Mouse (Mus musculus) ES-E14 (cell line): ENCODE measurements around the gene Rsg1. TPM values are rescaled to one million over a fixed set of nuclear protein-coding genes. Genes with fewer than 3 reads are reported as not detected.

Source experiments
- DNase-seq: peaks from one replicate; pipeline ENCODE4 v3.0.0-alpha.2; 2013; ENCODE audit warnings: low read depth, low spot score
- H3K27ac ChIP-seq: 2 replicates; pipeline ENCODE4 v1.5.1; 2012; ENCODE audit warnings: low read depth, mild to moderate bottlenecking, low read length, moderate library complexity, mixed read lengths; ENCODE audit not compliant: poor library complexity, insufficient read depth, severe bottlenecking
- H3K36me3 ChIP-seq: 2 replicates; pipeline ENCODE4 v1.6.1; 2012; ENCODE audit warnings: mild to moderate bottlenecking, low read length, moderate library complexity, mixed read lengths; ENCODE audit not compliant: control insufficient read depth, poor library complexity, insufficient read depth, severe bottlenecking
- H3K4me1 ChIP-seq, 2 experiments: fragments of 150-350 bp in 1 of 2; sonication (generic) in 1 of 2; 2 replicates each; pipeline ENCODE4 v1.6.1; 2012; ENCODE audit warnings: low read length in 2 of 2, mild to moderate bottlenecking in 1 of 2, mixed read lengths in 1 of 2; ENCODE audit not compliant: control insufficient read depth in 2 of 2, insufficient read depth in 2 of 2, poor library complexity in 1 of 2
- H3K4me3 ChIP-seq, 2 experiments: fragments of 150-350 bp in 1 of 2; sonication (generic) in 1 of 2; 2 replicates each; pipeline ENCODE4 v1.5.1; 2012; ENCODE audit warnings: low read length in 2 of 2, low read depth in 1 of 2, mild to moderate bottlenecking in 1 of 2, mixed read lengths in 1 of 2; ENCODE audit not compliant: insufficient read depth in 1 of 2, poor library complexity in 1 of 2, severe bottlenecking in 1 of 2
- H3K9ac ChIP-seq: 2 replicates; pipeline ENCODE4 v1.6.1; 2012; ENCODE audit warnings: low read depth, mild to moderate bottlenecking, low read length, mixed read lengths; ENCODE audit not compliant: poor library complexity, insufficient read depth, severe bottlenecking
- H3K9me3 ChIP-seq: fragments of 150-350 bp; sonication (generic); 2 replicates; pipeline ENCODE4 v1.6.1; 2012; ENCODE audit warnings: low read depth, mild to moderate bottlenecking, low read length; ENCODE audit not compliant: control insufficient read depth, insufficient read depth
- CHD2 ChIP-seq: IDR thresholded peaks from 2 replicates; pipeline ENCODE4 v1.6.1; 2014; ENCODE audit warnings: mild to moderate bottlenecking, low read depth, low read length, inconsistent platforms
- HCFC1 ChIP-seq: IDR thresholded peaks from 2 replicates; pipeline ENCODE4 v1.6.1; 2012; ENCODE audit warnings: low read length, inconsistent platforms, borderline replicate concordance; ENCODE audit not compliant: insufficient read depth
- MAFK ChIP-seq: IDR thresholded peaks from 2 replicates; pipeline ENCODE4 v1.6.1; 2014; ENCODE audit warnings: mild to moderate bottlenecking, low read depth, low read length, inconsistent platforms; ENCODE audit not compliant: insufficient read depth
- ZC3H11A ChIP-seq: IDR thresholded peaks from 2 replicates; pipeline ENCODE4 v1.6.1; 2012; ENCODE audit warnings: low read depth, mild to moderate bottlenecking, inconsistent platforms, low read length, borderline replicate concordance
- ZNF384 ChIP-seq: IDR thresholded peaks from 2 replicates; pipeline ENCODE4 v1.6.1; 2012; ENCODE audit warnings: low read depth, low read length, inconsistent platforms
- in situ Hi-C, 2 experiments: fragments of 600-800 bp; cut with MboI; formaldehyde crosslinking; loops; one replicate each; pipeline ENCODE4 v1.15.1; 2025; ENCODE audit warnings: low sequenced_read_pairs in 2 of 2, inconsistent platforms in 1 of 2; ENCODE audit not compliant: unreplicated experiment in 2 of 2
- total RNA-seq: library from RNA; depleted of rRNA; stranded (reverse); fragments of 300-350 nt; gene quantifications from 2 replicates; pipeline ENCODE4 v1.2.3, GENCODE M21; 2012

Rsg1 gene
- total RNA-seq, 1 experiment, result 2.9 TPM

DNA sequence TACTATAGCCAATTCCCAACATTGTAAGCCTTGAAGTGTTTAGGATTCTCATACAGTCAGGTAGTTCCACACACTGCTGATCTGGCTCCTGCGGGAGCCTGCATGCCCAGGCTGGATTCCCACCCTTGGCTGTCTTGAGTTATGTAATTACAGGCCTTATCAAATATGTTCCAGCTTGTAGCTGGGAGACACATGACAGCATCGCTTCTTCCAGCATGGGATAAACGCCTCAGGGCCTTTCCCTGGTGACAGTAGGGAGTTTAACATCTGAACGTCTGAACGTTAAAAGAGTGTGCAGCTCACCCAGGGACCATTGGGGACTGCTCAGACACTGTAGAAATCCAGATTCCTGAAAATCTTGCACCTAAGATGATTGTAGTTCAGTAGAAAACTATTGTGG, 38.0 kb upstream of the Rsg1 start:
- TF ChIP-seq MAFK (no peak), HCFC1 (no peak), ZC3H11A (no peak), ZNF384 (no peak), CHD2 (no peak)
- H3K9ac ChIP-seq, result no peak overlapping the region
- no peaks in the 10 kb centered on the region for H3K9me3 ChIP-seq
- no peak for DNase-seq
- no peak overlapping the region for H3K27ac ChIP-seq
- H3K4me1 ChIP-seq, result no peaks in the 10 kb centered on the region
- in situ Hi-C loops, result no loop called here
- no peak overlapping the region for H3K4me3 ChIP-seq
- peaks cover 29% of the 10 kb centered on the region for H3K36me3 ChIP-seq

DNA sequence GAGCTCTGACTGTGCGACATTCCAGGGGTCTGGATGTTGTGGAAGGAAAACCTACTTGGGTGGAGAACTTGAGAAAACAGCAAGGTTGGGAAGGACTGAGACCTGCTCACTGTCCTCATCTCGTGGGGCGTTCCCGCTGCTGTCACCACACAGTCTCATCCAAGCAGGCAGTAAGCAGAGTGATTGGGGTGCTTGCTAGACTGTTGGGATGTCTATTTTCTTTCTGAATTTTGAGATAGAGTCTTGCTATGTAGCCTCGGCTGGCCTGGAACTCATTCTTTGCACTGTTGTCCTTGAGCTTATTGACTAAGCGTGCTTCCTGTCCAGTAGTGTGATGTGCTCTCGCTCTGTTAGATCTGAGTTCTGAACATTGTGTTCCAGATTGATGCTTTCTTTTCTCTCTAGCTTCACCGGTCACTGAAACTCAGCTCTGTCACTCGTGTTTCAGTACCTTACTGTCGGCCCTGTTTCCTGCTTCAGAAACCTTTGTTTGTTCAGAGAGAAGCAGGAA, 37.4 kb upstream of the Rsg1 start:
- Histone ChIP-seq H3K27ac (no peak overlapping the region), H3K36me3 (peaks cover 24% of the 10 kb centered on the region), H3K4me3 (no peak overlapping the region), H3K9ac (no peak overlapping the region), H3K9me3 (no peaks in the 10 kb centered on the region), H3K4me1 (no peaks in the 10 kb centered on the region)
- in situ Hi-C loops, result no loop called here
- TF ChIP-seq MAFK, result no peak
- TF ChIP-seq CHD2, result no peak
- TF ChIP-seq ZNF384, result no peak
- TF ChIP-seq ZC3H11A, result no peak
- no peak for TF ChIP-seq HCFC1
- no peak for DNase-seq

DNA sequence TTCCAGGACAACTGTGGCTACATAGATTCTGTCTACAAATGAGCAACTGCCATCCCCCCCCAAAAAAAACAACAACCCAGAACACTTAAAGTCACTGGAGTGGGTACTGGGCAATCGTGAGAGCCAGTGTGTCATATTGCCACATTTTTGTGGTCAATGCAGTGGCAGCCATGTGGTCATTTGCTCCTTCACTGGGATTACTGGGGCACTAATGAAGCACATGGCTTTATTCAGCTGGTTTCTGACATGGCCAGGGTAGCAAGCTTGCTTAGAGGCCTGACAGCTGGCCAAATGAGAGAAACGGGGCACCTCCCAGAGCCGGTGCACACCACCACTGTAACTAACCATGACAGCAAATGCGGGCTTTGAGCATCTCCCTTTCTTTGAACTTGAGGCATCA, 35.3 kb upstream of the Rsg1 start:
- no peak overlapping the region for H3K4me3 ChIP-seq
- DNase-seq, result no peak
- in situ Hi-C loops, result no loop called here
- H3K4me1 ChIP-seq, result no peaks in the 10 kb centered on the region
- TF ChIP-seq CHD2 (no peak), ZNF384 (no peak), HCFC1 (no peak), ZC3H11A (no peak), MAFK (no peak)
- H3K9me3 ChIP-seq, result no peaks in the 10 kb centered on the region
- no peak overlapping the region for H3K9ac ChIP-seq
- H3K27ac ChIP-seq, result no peak overlapping the region
- H3K36me3 ChIP-seq, result peaks cover 15% of the 10 kb centered on the region

DNA sequence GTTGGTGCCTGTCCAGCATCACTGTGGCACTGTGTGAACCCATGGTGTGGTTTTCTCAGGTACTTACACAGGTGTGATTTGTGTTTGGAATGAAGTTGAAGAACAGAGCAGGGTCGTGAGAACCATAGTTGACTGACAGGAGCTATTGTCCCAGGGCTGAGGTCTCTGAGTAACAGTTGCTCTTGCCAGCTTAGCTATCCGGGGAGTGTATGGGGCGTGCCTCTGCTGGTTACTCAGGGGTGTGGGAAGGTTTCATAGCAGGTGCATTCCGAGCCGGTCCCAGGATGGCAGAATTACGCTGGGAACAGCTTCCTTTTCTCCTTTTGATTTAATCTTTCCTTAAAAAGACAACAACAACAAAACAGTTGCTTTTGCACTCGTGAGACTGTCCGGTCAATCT, 32.9 kb upstream of the Rsg1 start:
- no peak for DNase-seq
- in situ Hi-C loops, result no loop called here
- TF ChIP-seq ZNF384 (no peak), ZC3H11A (no peak), CHD2 (no peak), HCFC1 (no peak), MAFK (no peak)
- H3K9me3 ChIP-seq, result no peaks in the 10 kb centered on the region
- H3K36me3 ChIP-seq, result peaks cover 13% of the 10 kb centered on the region
- H3K4me3 ChIP-seq, result no peak overlapping the region
- no peaks in the 10 kb centered on the region for H3K4me1 ChIP-seq
- no peak overlapping the region for H3K27ac ChIP-seq
- no peak overlapping the region for H3K9ac ChIP-seq

DNA sequence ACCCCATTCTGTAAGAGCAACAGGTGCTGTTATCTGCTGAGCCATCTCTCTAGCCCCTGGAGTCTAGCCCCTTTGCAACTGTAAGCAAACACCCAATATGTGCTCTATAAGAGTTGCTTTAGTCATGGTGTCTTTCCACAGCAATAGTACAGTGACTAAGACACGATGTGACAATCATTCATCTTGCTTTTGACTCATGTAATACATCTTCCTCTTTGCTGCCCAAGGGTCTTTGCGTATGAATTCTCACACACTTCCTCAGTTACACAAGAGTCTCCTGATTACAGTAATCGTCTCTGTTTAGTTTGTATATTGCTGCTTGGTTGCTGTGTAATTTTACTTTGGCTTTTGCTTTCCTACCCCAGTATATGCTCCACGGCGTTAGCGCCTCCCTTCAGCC, 31.8 kb upstream of the Rsg1 start:
- Histone ChIP-seq H3K9ac (no peak overlapping the region), H3K4me1 (no peaks in the 10 kb centered on the region), H3K9me3 (no peaks in the 10 kb centered on the region), H3K4me3 (no peak overlapping the region), H3K36me3 (peaks cover 9% of the 10 kb centered on the region), H3K27ac (no peak overlapping the region)
- no peak for DNase-seq
- TF ChIP-seq CHD2 (no peak), ZC3H11A (no peak), HCFC1 (no peak), MAFK (no peak), ZNF384 (no peak)
- in situ Hi-C loops, result no loop called here
